Mouse (Mus musculus) lung, adult 2 months (tissue): Measurements from ENCODE around the gene Fosb.

ENCODE experiments used
- CTCF ChIP-seq: fragments of 200-500 bp; IDR thresholded peaks from 2 replicates; pipeline ENCODE4 v1.5.1; 2011; ENCODE audit warnings: mild to moderate bottlenecking, low read length, control low read depth; ENCODE audit not compliant: insufficient read depth
- POLR2A ChIP-seq: fragments of 200-500 bp; IDR thresholded peaks from 2 replicates; pipeline ENCODE4 v1.6.1; 2011; ENCODE audit warnings: low read depth, mild to moderate bottlenecking, control low read depth, low read length, borderline replicate concordance; ENCODE audit errors: extremely low read depth

GRCm38 (mm10) chr7:19297034-19297433 lies 12.8 kb downstream of the Fosb start:
- TF ChIP-seq CTCF (no peak), POLR2A (no peak)
